Mouse (Mus musculus) hindbrain, embryonic 13.5 days (tissue): ENCODE data around the gene Aida. TPM values are rescaled to one million over a fixed set of nuclear protein-coding genes. Genes with fewer than 3 reads are reported as not detected.

Source experiments
- ATAC-seq: fragments of 200-750 bp; cut with Nextera tagmentation; 2 replicates; pipeline ENCODE4 v1.8.0; 2017; ENCODE audit warnings: moderate TSS enrichment; ENCODE audit not compliant: low FRiP score
- H3K27ac ChIP-seq: fragments of 300-500 bp; sonication (generic); 2 replicates; pipeline ENCODE4 v1.5.1; 2015; ENCODE audit warnings: inconsistent platforms, mild to moderate bottlenecking, moderate library complexity
- H3K27me3 ChIP-seq: fragments of 300-500 bp; sonication (generic); 2 replicates; pipeline ENCODE4 v1.6.1; 2015; ENCODE audit warnings: mild to moderate bottlenecking, inconsistent platforms
- H3K36me3 ChIP-seq: fragments of 300-500 bp; sonication (generic); 2 replicates; pipeline ENCODE4 v1.6.1; 2015; ENCODE audit warnings: mild to moderate bottlenecking, inconsistent platforms
- H3K4me1 ChIP-seq: fragments of 300-500 bp; sonication (generic); replicated peaks from 2 replicates; pipeline ENCODE4 v1.6.1; 2015; ENCODE audit warnings: inconsistent platforms
- H3K4me2 ChIP-seq: fragments of 300-500 bp; sonication (generic); 2 replicates; pipeline ENCODE4 v1.6.1; 2015; ENCODE audit warnings: inconsistent platforms, mild to moderate bottlenecking, moderate library complexity
- H3K4me3 ChIP-seq: fragments of 300-500 bp; sonication (generic); 2 replicates; pipeline ENCODE4 v1.5.1; 2015; ENCODE audit warnings: mild to moderate bottlenecking, inconsistent platforms
- H3K9ac ChIP-seq: fragments of 300-500 bp; sonication (generic); 2 replicates; pipeline ENCODE4 v1.6.1; 2015; ENCODE audit warnings: mild to moderate bottlenecking, inconsistent platforms
- H3K9me3 ChIP-seq: fragments of 300-500 bp; sonication (generic); 2 replicates; pipeline ENCODE4 v1.6.1; 2016; ENCODE audit warnings: inconsistent platforms
- WGBS: fragments of 180-500 bp; shearing (Covaris S2); methylation state at CpG from one replicate; pipeline ENCODE4 v1.1.7; 2015; 5-methylcytosine and 5-hydroxymethylcytosine counted together
- polyA plus RNA-seq: library from polyadenylated mRNA; unstranded; fragments of >200 nt; fragmentation: Nextera tagmentation; extraction: Ambion mirVana; gene quantifications from 2 replicates; pipeline ENCODE4 v1.2.1, GENCODE M21; 2015

Gene Aida
- polyA plus RNA-seq, 1 experiment from 2014 or later: 51.8 TPM

DNA sequence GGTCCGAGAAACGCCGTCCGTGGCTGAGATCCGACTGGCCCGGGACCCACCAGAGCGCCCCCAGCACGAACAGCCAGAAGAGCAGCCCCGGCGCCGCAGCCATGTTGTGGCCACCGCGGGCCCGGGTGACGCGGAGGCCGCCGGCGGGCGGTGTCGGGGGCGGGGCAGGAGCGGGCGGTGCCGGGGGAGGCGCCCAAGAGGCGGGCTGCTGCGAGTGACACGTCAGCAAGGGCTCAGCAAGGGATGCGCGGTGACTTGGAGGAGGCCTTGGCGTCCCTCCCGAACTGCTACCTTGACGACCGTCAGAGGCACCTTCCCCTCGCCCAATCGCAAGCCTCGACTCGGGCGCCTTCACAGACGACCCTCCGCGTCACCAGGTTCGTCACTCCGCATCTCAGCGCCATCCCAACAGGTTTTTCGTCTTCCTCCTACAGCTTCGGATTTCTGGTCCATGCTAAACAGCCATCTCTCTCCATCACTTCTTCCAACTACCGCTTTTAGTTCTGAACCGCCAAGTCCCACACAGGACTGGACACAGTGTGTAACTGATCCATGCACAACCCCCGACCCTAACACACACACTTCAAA lies 73.1 kb downstream of the Aida start, which contains the start of gene Mia3:
Mia3 (minus strand) TSS at position 127 of the 588 bp plus-strand sequence.
- Histone ChIP-seq H3K9me3 (no peaks in the 10 kb centered on the region), H3K27ac (peak within 1 kb of the TSS; percentile 79), H3K9ac (peak within 1 kb of the TSS; percentile 88), H3K36me3 (peaks cover 9% of the 10 kb centered on the region), H3K4me2 (peak within 1 kb of the TSS; percentile 97), H3K4me1 (peaks cover 26% of the 10 kb centered on the region), H3K4me3 (peak within 1 kb of the TSS; percentile 84), H3K27me3 (no peaks in the 10 kb centered on the region)
- under 1% methylated on average over 46 of the region's 51 CpGs for WGBS
- peak; percentile 99 for ATAC-seq

DNA sequence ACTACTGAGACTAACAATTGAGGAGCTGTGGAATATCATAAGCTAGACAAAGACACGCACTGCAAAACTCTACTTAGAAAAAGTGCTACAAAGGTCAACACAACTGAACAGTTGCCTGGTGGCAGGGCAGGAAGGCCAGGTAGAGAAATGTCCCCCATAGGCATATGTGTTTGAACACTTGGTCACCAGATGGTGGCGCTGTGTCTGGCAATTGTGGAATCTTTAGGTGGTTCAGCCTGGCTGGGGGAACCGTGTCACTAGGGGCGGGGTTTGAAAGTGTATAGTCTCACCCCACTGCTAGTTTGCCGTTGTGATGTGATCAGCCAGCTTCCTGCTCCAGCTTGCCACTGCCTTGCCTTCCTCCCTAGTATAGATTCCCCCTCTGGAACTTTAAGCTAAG lies 78.3 kb downstream of the Aida start:
- no peak for ATAC-seq

More for the DNA sequence above, 78.3 kb downstream of the Aida start:
- Histone ChIP-seq H3K4me1 (peaks cover 5% of the 10 kb centered on the region), H3K4me3 (no peak overlapping the region), H3K27ac (no peak overlapping the region), H3K4me2 (no peak overlapping the region), H3K9ac (no peak overlapping the region), H3K27me3 (no peaks in the 10 kb centered on the region), H3K9me3 (no peaks in the 10 kb centered on the region), H3K36me3 (no peaks in the 10 kb centered on the region)
- WGBS: 82% methylated on average over 5 of the region's 5 CpGs

Other genes with a start within 250 kb of the Aida start
- gene Disp1, start 75.1 kb upstream of the Aida start, polyA plus RNA-seq: 8.5 and 9.7 TPM in 2 replicates
- 97.0 and 97.1 TPM in 2 replicates for gene Brox, start 679 bp downstream of the Aida start, polyA plus RNA-seq
- 97.3 and 105 TPM in 2 replicates for gene Mia3, start 73.0 kb downstream of the Aida start, polyA plus RNA-seq
- 16.3 and 17.4 TPM in 2 replicates for gene Taf1a, start 92.4 kb downstream of the Aida start, polyA plus RNA-seq
- gene Hhipl2, start 121.6 kb downstream of the Aida start, polyA plus RNA-seq: 0.25 and 0.94 TPM in 2 replicates